Mouse (Mus musculus) R1 (cell line): ENCODE measurements around the gene Atp5d.
A peak's percentile ranks its signal among the peaks of the same experiment; 100 is the strongest.

ENCODE experiments used
- DNase-seq: peaks from one replicate; pipeline ENCODE4 v3.0.0-alpha.2; 2018; ENCODE audit warnings: low read depth, low spot score

The Atp5d gene

DNA sequence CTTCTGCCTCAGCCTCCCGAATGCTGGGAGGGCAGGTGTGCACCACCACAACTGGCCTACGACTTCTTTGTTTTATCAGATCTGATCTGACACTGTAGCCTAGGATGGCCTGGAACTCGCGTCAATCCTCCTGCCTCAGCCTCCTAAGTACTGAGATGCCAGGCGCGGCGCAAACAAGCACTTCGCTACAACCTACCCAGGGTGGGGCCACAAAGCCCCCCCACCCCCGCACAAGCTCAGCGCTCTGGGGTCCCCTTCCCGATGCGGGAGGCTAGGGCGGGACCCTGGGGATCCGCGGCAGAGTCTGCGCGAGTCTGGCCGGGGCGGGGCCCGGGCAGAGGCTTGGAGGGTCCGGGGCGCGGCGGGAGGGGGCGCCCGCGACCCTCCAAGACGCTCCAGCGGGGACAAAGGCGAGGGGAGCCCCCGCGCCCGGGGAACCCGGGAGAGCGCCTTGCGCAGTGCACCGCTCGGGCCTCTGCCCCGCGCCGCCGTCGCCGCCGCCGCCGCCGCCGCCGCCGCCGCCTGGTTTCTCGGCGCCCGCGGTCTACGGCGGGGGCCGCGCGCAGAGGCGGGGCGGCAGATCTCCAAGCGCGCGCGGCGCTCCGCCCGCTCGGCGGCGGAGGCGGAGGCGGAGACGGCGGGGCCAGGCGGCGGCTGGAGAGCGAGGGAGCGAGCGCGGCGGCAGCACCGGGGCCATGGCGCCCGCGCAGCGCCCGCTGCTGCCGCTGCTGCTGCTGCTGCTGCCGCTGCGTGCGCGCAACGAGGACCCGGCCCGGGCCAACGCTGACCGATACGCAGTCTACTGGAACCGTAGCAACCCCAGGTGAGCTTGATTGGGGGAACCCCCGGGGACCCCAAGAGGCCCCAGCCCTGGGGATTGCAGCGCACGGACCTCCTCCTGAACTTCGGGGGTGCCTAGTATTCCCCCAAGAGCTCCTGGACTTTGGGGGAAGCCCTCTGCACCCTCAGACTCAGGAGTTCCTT lies 40.9 kb downstream of the Atp5d start, which contains the start of gene Efna2:
TSS of gene Efna2 (plus strand) at position 415 of the 984 bp plus-strand sequence.
- peak; percentile 65 for DNase-seq

DNA sequence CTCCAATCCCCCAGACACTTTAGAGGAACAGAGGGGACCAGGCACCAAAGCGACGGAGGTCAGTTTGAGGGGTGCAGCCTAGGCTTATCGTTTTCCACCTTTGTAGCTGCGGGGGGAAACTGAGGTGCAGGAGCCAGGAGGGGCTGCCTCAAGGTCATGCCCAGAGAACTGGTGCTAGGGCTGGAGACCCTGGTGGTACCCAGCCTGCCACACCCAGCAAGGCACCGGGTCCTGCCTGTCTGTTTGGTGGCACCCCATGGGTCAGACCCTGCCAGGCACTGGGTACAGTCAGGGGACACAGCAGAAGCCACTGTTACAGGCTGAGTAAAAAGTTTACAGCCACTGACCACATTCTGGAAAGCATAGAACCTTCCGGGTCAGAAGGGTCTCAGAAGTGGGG lies 41.9 kb downstream of the Atp5d start:
- DNase-seq, result no peak

GRCm38 (mm10) chr10:80180823-80181222 lies 42.4 kb downstream of the Atp5d start:
- no peak for DNase-seq

DNA sequence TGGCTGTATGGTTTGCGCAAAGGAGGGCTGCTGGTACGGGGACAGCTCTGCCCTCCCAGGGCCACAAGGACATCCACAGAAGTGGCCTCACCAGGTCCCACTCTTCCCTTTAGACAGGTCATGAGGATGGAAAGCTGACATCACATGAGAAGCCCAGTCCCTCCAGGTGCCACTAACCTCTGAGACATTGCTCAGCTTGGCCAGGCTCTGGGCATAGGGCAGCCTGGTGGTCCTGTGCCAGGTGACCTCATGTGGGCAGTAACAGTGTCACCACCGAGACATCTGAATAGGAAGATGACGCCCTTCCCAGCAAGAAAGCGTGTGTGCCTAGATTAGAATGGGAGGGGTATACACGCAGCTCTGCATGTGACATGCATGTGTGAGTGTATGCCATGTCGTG lies 44.1 kb downstream of the Atp5d start:
- no peak for DNase-seq

DNA sequence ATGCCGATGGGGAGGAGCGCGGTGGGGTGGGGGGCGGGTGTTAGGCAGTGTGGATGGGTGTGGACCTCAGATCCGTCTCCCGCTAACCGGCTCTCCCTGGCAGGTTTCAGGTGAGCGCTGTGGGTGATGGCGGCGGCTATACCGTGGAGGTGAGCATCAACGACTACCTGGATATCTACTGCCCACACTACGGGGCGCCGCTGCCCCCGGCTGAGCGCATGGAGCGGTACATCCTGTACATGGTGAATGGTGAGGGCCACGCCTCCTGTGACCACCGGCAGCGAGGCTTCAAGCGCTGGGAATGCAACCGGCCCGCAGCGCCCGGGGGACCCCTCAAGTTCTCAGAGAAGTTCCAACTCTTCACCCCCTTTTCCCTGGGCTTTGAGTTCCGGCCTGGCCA lies 48.2 kb downstream of the Atp5d start:
- no peak for DNase-seq

DNA sequence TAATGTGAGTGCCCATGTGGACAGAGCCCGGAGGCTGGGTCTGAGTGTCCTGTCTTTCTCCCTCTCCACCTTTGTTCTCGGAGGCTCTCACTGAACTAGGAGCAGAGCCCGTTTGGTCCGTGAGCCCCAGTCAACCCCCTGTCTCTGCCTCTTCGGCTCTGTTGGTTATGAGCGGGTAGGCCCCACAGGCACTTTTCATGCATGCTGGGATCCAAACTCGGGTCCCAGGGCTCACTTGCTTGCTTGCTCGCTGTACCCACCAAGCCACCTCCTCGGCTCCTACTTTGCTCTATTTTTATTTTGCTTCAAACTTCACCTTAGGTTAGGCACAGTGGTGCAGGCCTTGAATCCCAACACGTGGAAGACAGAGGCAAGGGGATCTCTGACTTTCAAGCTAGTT lies 49.3 kb downstream of the Atp5d start:
- DNase-seq, result no peak

- DNase-seq, result no peak
These were observed 50.1 kb downstream of the Atp5d start for GRCm38 (mm10) chr10:80188453-80189024.

GRCm38 (mm10) chr10:80189999-80190398 lies 51.6 kb downstream of the Atp5d start:
- no peak for DNase-seq

- no peak for DNase-seq
These were observed 52.1 kb downstream of the Atp5d start for GRCm38 (mm10) chr10:80190491-80191051.

DNA sequence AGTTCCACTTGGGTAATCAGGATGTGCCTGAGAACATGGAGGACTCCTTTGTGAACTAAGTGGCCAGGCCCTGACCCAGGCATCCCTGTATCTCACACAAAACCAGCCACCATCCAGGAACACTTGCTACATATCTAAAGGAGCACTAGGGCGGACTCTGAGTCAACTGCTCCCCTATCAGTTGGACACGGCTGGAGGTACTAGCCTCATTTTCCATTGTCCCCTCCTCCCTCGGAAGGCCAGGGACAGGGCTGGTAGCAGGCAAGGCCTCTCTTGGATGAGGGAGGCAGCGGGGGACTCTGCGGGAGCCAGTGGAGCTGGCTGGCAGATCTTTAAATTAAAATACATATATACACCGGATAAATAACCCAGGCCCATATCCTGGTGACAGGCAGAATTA lies 55.5 kb downstream of the Atp5d start:
- no peak for DNase-seq

- DNase-seq, result no peak
These were observed 56.0 kb downstream of the Atp5d start for GRCm38 (mm10) chr10:80194441-80194840.
